Mouse (Mus musculus) forebrain, embryonic 15.5 days (tissue): Measurements from ENCODE around the gene Ppp2r2c. TPM values are rescaled to one million over a fixed set of nuclear protein-coding genes. Genes with fewer than 3 reads are reported as not detected.

Source experiments
- ATAC-seq: fragments of 200-750 bp; cut with Nextera tagmentation; replicated peaks from 2 replicates; pipeline ENCODE4 v1.8.0; 2017; ENCODE audit warnings: mild to moderate bottlenecking, moderate TSS enrichment, moderate library complexity
- H3K27ac ChIP-seq: fragments of 300-500 bp; sonication (generic); replicated peaks from 2 replicates; pipeline ENCODE4 v1.5.1; 2015; ENCODE audit warnings: mild to moderate bottlenecking, inconsistent platforms
- H3K27me3 ChIP-seq: fragments of 300-500 bp; sonication (generic); 2 replicates; pipeline ENCODE4 v1.6.1; 2015; ENCODE audit warnings: inconsistent platforms
- H3K36me3 ChIP-seq: fragments of 300-500 bp; sonication (generic); 2 replicates; pipeline ENCODE4 v1.6.1; 2015; ENCODE audit warnings: mild to moderate bottlenecking, inconsistent platforms
- H3K4me1 ChIP-seq: fragments of 300-500 bp; sonication (generic); 2 replicates; pipeline ENCODE4 v1.6.1; 2015; ENCODE audit warnings: inconsistent platforms
- H3K4me2 ChIP-seq: fragments of 300-500 bp; sonication (generic); replicated peaks from 2 replicates; pipeline ENCODE4 v1.6.1; 2015; ENCODE audit warnings: mild to moderate bottlenecking, inconsistent platforms
- H3K4me3 ChIP-seq: fragments of 300-500 bp; sonication (generic); 2 replicates; pipeline ENCODE4 v1.5.1; 2015; ENCODE audit warnings: mild to moderate bottlenecking, inconsistent platforms
- H3K9ac ChIP-seq: fragments of 300-500 bp; sonication (generic); replicated peaks from 2 replicates; pipeline ENCODE4 v1.6.1; 2015; ENCODE audit warnings: mild to moderate bottlenecking, inconsistent platforms
- H3K9me3 ChIP-seq: fragments of 300-500 bp; sonication (generic); 2 replicates; pipeline ENCODE4 v1.6.1; 2016; ENCODE audit warnings: inconsistent platforms
- WGBS: fragments of 180-500 bp; shearing (Covaris S2); methylation state at CpG from one replicate; pipeline ENCODE4 v1.1.7; 2015; ENCODE audit warnings: mixed read lengths; 5-methylcytosine and 5-hydroxymethylcytosine counted together
- polyA plus RNA-seq: library from polyadenylated mRNA; unstranded; fragments of >200 nt; fragmentation: Nextera tagmentation; extraction: Ambion mirVana; gene quantifications from 2 replicates; pipeline ENCODE4 v1.2.1, GENCODE M21; 2015

Ppp2r2c gene
- polyA plus RNA-seq, 1 experiment from 2014 or later: 33.2 TPM

DNA sequence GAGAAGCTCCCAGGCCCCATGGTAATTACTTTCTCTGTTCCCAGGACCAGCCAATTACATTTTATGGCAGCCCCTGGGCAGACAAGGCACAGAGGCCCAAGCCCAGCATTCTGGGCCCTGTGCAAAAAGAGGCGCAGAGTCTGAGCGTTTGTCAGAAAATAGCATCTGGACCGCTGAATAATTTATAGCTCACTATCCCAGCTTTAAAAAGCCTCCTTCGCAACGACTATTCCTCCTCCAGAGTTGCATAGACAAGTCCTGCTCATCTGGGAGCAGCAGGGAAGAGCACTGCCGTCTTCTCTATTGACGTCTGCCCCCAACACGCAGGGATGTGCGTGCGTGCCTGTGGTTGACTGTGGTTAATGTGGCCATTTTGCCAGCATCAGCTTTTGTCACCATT is 23.8 kb upstream of the Ppp2r2c start:
- Histone ChIP-seq H3K27ac (no peak overlapping the region), H3K27me3 (no peaks in the 10 kb centered on the region), H3K4me3 (no peak overlapping the region), H3K9ac (no peak overlapping the region), H3K4me1 (no peaks in the 10 kb centered on the region; the same call in 1 of the 2 replicates), H3K36me3 (no peaks in the 10 kb centered on the region), H3K4me2 (no peak overlapping the region), H3K9me3 (no peaks in the 10 kb centered on the region)
- ATAC-seq: no peak
- 75% methylated on average over 10 of the region's 10 CpGs for WGBS

DNA sequence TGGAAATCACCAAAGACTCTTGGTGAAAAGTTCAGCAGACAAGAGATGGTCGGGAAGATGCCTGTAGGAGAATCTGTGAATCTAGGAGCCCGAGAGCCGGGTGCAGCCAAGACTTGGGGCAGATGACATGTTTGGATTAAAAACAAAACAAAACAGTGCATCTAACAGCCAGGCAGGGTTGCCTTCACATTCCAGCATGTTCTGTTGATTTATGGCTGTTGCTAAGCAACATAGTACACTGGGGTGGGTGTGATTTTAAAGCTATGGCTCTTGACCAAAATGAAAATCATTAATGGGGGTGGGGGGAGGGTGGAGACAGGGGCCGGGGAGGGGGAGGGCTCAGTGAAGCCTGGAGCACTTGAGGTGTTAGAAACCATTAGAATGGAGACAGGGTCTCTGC is 16.7 kb upstream of the Ppp2r2c start:
- Histone ChIP-seq H3K9ac (no peak overlapping the region), H3K9me3 (no peaks in the 10 kb centered on the region), H3K27me3 (no peaks in the 10 kb centered on the region), H3K27ac (no peak overlapping the region), H3K4me2 (no peak overlapping the region), H3K4me3 (no peak overlapping the region), H3K36me3 (no peaks in the 10 kb centered on the region), H3K4me1 (peaks cover 6% of the 10 kb centered on the region)
- ATAC-seq: 0 out of 2 replicates have a peak, but pooled peaks have one; percentile 15
- WGBS: 37% methylated on average over 4 of the region's 4 CpGs

DNA sequence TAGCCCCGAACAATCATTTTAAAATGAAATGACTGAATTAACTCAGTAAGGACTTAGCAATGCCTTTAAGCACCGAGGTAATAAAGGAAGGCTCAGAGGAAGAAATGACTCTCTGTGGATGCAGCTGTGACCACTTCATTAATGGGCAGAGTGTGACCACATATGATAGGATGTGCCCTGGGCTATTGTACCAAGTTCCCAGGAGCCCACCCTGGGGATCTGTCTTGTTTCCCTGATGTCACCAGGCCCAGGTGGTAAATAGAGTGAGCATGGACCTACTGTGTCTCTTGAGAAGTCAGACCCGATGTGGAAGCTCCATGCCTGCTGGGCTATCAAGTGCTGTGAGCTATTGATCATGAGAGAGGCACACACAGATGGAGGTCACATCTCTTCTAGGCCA is 13.1 kb upstream of the Ppp2r2c start:
- H3K4me2 ChIP-seq: no peak overlapping the region
- no peaks in the 10 kb centered on the region for H3K36me3 ChIP-seq
- no peak overlapping the region for H3K4me3 ChIP-seq
- no peak overlapping the region for H3K9ac ChIP-seq
- H3K9me3 ChIP-seq: no peaks in the 10 kb centered on the region
- ATAC-seq: no peak
- peaks cover 6% of the 10 kb centered on the region for H3K4me1 ChIP-seq
- no peaks in the 10 kb centered on the region for H3K27me3 ChIP-seq
- no peak overlapping the region for H3K27ac ChIP-seq
- WGBS: 79% methylated on average over 3 of the region's 3 CpGs

DNA sequence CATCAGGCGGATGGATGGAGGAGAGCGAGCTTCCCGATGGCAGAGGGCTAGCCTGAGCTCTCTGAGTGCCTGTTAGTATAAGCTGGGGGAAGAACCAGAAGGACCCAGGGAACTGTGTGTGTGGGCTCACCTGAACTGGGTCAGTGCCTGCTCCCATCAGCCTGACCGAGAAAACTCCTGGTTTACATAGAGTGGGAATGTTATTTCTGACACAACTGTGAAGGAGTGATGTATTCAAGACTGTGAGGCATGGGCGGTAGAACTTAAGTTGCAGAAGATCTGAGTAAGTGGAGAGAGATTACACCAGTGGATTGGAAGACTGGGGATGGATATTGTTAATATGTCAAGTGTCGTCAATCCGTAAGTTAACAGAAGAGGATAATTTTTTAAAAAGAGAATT is 11.8 kb upstream of the Ppp2r2c start:
- no peak for ATAC-seq
- no peak overlapping the region for H3K27ac ChIP-seq
- no peaks in the 10 kb centered on the region for H3K36me3 ChIP-seq
- H3K4me3 ChIP-seq: no peak overlapping the region
- no peak overlapping the region for H3K4me2 ChIP-seq
- no peak overlapping the region for H3K9ac ChIP-seq
- H3K4me1 ChIP-seq: peaks cover 3% of the 10 kb centered on the region
- no peaks in the 10 kb centered on the region for H3K9me3 ChIP-seq
- no peaks in the 10 kb centered on the region for H3K27me3 ChIP-seq
- WGBS: 93% methylated on average over 7 of the region's 7 CpGs

DNA sequence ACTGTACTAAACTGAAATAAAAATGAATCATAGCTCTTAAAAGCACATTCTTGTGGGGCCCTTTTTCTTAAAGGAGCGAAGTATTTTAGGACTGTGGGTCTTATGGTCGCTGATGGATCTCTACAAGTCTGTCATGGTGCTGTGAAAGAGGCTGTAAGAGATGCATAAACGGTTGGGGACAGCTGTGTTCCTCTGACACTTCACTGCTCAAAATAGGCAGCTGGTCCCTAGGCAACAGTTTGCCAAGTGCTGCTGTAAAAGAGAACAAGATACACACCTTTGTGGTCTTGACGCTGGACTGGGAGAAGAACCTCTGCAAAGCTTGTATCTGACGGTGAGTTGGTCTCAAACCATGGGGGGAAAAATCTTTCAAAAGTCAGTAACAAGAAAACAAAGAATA is 10.8 kb upstream of the Ppp2r2c start:
- H3K4me3 ChIP-seq: no peak overlapping the region
- no peaks in the 10 kb centered on the region for H3K4me1 ChIP-seq
- no peaks in the 10 kb centered on the region for H3K36me3 ChIP-seq
- H3K9me3 ChIP-seq: no peaks in the 10 kb centered on the region
- H3K27me3 ChIP-seq: no peaks in the 10 kb centered on the region
- no peak overlapping the region for H3K27ac ChIP-seq
- H3K4me2 ChIP-seq: no peak overlapping the region
- 66% methylated on average over 5 of the region's 5 CpGs for WGBS
- ATAC-seq: no peak
- H3K9ac ChIP-seq: no peak overlapping the region

DNA sequence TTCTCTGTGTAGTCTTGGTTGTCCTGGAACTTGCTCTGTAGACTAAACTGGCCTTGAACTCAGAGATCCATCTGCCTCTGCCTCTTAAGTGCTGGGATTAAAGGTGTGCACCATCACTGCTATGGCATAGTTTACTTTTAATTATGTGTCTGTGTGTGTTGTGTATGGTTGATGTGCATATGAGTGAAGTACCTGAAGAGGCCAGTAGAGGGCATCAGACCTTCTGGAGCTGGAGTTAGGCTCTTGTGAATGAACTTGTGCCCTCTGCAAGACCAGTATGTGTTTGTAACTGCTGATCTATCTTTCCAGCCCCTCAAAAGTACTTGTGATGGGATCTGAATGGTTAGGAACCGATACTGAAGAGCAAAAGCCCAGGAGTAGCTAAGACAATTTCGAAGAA is 7.2 kb upstream of the Ppp2r2c start:
- WGBS: 89% methylated on average over 2 of the region's 2 CpGs
- H3K36me3 ChIP-seq: no peaks in the 10 kb centered on the region
- no peak overlapping the region for H3K4me2 ChIP-seq
- no peak overlapping the region for H3K27ac ChIP-seq
- no peak overlapping the region for H3K9ac ChIP-seq
- no peaks in the 10 kb centered on the region for H3K4me1 ChIP-seq
- no peak for ATAC-seq
- H3K27me3 ChIP-seq: peaks cover 9% of the 10 kb centered on the region
- no peak overlapping the region for H3K4me3 ChIP-seq
- H3K9me3 ChIP-seq: no peaks in the 10 kb centered on the region

DNA sequence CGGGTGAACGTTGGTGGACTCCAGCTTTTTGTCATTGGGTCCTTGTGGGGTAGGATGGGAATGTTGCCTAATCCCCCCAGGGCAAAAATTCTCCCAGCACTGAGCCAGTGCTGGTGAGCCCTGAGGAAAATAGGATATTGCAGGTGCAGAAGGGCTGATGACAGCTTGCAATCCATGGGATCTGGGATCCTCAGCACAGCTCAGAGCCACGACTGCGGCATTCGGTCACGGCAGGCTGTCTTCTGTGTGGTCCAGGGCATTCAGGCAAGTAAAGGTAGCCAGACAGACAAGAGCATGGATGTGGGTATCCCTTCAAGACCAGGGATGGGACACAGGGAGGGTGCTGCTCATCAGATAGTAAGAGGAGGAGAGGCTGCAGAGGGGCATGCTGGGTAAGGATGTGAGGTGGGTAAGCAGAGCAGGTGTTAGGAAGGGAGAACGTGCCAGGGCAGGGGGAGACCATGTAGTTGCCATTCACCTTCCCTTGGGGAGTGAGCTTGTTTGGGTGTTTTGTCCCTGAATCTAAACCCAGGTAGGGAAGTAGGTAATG is 1.5 kb upstream of the Ppp2r2c start:
- Histone ChIP-seq H3K27me3 (peaks cover 65% of the 10 kb centered on the region), H3K9me3 (no peaks in the 10 kb centered on the region), H3K27ac (no peak overlapping the region), H3K9ac (no peak overlapping the region), H3K36me3 (no peaks in the 10 kb centered on the region), H3K4me2 (no peak overlapping the region), H3K4me1 (peaks cover 25% of the 10 kb centered on the region), H3K4me3 (no peak overlapping the region)
- no peak for ATAC-seq
- WGBS: 69% methylated on average over 7 of the region's 7 CpGs

DNA sequence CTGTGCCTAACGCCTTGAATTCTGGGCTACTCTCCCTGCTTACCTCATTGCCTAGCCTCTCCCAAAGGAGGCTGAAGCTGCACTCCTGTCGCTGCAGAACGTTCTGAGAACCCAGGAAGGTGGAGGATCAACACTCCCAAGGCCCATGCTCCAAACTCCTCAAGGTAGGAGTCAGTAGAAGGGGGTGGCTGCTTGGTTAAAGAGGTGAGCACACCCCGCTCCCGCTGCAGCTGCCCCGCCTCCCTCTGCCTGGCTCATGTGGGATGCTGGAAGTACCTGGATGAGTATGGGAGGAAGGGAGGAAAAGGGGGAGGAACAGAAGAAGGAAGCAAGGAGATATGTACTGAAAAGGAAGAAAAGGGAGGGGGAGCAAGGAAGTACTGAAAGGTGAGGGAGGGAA is 752 bp upstream of the Ppp2r2c start:
- Histone ChIP-seq H3K9ac (peak overlapping the region; percentile 67; the same call in 1 of the 2 replicates), H3K4me3 (peak overlapping the region; percentile 52), H3K27ac (no peak overlapping the region), H3K4me2 (peak overlapping the region; percentile 71), H3K4me1 (peaks cover 25% of the 10 kb centered on the region), H3K36me3 (no peaks in the 10 kb centered on the region), H3K9me3 (no peaks in the 10 kb centered on the region), H3K27me3 (peaks cover 65% of the 10 kb centered on the region)
- ATAC-seq: no peak
- WGBS: 3% methylated on average over 6 of the region's 6 CpGs

DNA sequence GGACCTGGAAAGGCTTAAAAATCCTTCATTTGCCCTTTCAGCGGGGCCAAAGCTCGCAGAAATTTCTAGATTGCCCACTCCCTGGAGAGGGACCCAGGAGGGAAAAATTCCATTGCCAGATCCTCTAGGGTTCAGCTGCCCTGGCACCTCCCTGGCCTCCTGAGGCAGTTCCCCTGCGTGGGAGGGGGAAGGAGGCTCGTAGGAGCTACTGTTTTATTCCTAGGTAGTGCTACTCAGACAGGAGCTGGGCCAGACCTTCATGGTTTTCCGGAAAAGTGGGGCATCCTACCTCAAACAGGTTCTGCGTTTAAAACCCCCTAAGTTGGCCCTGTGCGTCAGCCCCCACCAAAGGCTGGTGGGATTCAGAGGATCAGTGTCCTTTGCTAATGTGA is 869 bp downstream of the Ppp2r2c start:
- peak overlapping the region; percentile 67 for H3K9ac ChIP-seq
- H3K4me1 ChIP-seq: peaks cover 25% of the 10 kb centered on the region
- H3K36me3 ChIP-seq: no peaks in the 10 kb centered on the region
- H3K4me3 ChIP-seq: peak overlapping the region; percentile 52
- peaks cover 65% of the 10 kb centered on the region for H3K27me3 ChIP-seq
- WGBS: 2% methylated on average over 7 of the region's 7 CpGs
- peak overlapping the region; percentile 71 for H3K4me2 ChIP-seq
- peak; percentile 8; the same call in 1 of the 2 replicates for ATAC-seq
- peak overlapping the region; percentile 59 for H3K27ac ChIP-seq
- no peaks in the 10 kb centered on the region for H3K9me3 ChIP-seq

DNA sequence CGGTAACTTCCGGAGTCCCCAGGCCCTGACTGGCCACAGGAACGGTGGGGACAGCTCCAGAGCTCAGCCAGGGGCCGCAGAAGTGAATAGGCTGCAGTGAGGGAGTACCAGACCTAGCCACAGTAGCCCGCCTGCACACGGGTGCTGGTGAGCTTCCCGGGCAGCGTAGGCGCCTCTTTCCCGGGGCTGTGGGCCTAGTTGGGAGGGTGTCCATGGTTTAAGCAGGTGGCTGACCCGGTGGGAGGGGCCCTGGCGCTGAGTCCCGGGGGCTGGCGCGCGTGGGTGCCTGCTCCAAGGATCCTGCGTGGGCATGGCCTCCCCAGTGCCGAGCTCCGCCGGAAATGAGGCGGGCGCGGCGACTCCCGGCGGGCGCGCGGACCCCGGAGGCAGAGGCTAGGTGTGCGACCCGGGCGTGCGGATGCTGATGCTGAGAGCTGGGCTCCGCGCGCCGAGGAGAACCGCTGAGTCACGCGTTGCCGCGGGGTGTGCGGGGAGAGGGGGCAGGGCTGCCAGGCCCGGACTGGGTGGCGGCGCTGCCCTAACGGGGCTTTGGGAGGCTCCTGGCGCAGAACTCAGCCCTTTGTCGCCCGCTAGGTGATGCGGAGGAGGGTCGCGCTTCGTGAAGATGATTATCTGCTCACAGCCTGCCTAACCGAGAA is 1.4 kb downstream of the Ppp2r2c start:
- Histone ChIP-seq H3K9me3 (no peaks in the 10 kb centered on the region), H3K36me3 (no peaks in the 10 kb centered on the region), H3K4me3 (peak overlapping the region; percentile 52), H3K4me1 (peaks cover 25% of the 10 kb centered on the region), H3K9ac (peak overlapping the region; percentile 67), H3K27me3 (peaks cover 61% of the 10 kb centered on the region), H3K4me2 (peak overlapping the region; percentile 71), H3K27ac (peak overlapping the region; percentile 59)
- peak; percentile 55 for ATAC-seq
- WGBS: 1% methylated on average over 56 of the region's 56 CpGs

DNA sequence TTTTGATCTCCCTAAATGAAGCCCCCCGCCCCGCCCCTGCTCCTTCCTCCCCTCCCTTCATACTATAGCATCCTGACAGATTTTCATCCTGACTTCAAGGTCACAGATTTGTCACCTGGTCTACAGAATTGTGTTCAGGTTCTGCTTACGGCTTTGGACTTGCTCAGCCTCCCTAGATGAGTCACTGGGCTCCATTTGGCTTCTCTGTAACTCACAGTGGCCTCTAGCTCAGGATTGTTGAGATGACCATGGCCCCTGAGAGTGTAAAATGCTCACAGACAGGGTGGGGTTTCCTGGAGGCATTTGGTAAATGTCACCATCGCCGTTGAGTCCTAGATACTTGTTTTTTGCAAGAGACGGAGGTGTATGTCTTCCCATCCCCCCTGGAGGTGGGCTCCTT is 2.6 kb downstream of the Ppp2r2c start:
- Histone ChIP-seq H3K27ac (no peak overlapping the region), H3K4me3 (no peak overlapping the region), H3K9me3 (no peaks in the 10 kb centered on the region), H3K4me1 (peaks cover 25% of the 10 kb centered on the region), H3K36me3 (no peaks in the 10 kb centered on the region), H3K4me2 (no peak overlapping the region), H3K27me3 (peaks cover 57% of the 10 kb centered on the region), H3K9ac (no peak overlapping the region)
- WGBS: 85% methylated on average over 6 of the region's 6 CpGs
- ATAC-seq: no peak

DNA sequence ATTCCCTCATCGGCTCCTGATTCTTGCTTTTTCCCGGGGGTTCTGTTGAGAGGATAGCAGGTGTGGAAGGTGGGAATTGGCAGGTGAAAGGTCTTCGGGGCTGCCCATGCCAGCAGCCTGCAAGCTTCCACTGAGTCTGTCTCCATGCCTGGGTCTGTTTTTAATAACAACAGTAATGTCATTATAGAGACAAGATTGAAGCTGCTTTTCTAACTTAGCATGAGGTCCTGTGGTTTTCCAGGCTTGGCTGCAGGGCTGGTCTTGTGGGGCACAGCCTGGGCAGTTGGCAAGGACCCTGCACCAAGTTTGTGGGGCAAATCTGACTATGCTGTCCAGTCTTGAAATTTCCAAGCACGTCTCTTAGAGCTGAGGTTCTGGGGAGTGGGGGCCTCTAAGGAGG is 7.6 kb downstream of the Ppp2r2c start:
- ATAC-seq: no peak
- Histone ChIP-seq H3K4me1 (0 out of 2 replicates have a peak, but pooled peaks cover 3% of the 10 kb centered on the region), H3K27ac (no peak overlapping the region), H3K4me3 (no peak overlapping the region), H3K4me2 (no peak overlapping the region), H3K36me3 (no peaks in the 10 kb centered on the region), H3K9ac (no peak overlapping the region), H3K27me3 (peaks cover 7% of the 10 kb centered on the region), H3K9me3 (no peaks in the 10 kb centered on the region)
- 74% methylated on average over 4 of the region's 4 CpGs for WGBS
